Mouse (Mus musculus) skeletal muscle tissue, adult 2 months (tissue): Measurements from ENCODE around the gene Rbck1.
A peak's percentile ranks its signal among the peaks of the same experiment; 100 is the strongest.
"Not testable (repeated sequence)": the region's sequence is repeated elsewhere in the genome, so short reads cannot be mapped to it uniquely, and the experiment has no call there.

Source experiments
- DNase-seq: peaks from one replicate; pipeline ENCODE4 v3.0.0-alpha.2; 2012; ENCODE audit warnings: low read depth, low spot score

The Rbck1 gene

DNA sequence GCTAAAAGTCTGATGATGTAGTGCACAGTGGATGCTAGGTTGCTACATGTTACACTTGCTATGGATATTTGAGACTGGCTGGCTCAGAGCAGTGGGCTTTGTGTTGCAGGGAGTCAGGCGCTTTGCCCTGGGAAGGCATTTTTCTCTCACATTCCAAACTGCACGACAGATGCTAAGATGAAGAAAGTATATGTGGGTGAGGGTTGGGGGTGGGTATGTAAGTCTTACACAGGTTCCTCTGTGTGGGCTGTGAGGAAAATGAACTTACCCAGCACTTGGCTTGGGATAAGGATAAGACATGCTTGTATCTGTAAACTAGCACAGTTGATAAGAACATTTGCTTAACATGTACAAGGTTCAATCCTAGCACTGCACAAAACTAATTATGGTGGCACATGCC lies 29.6 kb downstream of the Rbck1 start:
- DNase-seq, result no peak

DNA sequence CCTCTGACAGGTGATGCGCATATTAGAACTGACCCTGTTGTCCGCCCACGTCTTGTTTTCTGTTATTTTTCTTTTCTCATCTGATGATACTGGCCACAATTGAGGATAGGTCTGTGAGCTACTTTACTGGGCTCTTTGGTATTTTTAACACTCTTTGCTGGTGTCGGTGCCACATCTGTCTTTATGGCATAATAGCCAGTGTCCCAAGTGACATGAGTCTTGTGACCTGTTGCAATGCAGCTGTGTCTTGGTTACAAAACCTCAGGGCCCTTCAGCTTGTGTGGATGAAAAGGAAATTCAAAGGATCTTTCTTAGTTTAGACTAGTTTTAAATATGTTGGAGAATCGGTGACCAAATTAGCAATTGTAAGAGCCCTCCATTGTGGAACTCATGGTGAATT lies 37.9 kb downstream of the Rbck1 start:
- no peak for DNase-seq

DNA sequence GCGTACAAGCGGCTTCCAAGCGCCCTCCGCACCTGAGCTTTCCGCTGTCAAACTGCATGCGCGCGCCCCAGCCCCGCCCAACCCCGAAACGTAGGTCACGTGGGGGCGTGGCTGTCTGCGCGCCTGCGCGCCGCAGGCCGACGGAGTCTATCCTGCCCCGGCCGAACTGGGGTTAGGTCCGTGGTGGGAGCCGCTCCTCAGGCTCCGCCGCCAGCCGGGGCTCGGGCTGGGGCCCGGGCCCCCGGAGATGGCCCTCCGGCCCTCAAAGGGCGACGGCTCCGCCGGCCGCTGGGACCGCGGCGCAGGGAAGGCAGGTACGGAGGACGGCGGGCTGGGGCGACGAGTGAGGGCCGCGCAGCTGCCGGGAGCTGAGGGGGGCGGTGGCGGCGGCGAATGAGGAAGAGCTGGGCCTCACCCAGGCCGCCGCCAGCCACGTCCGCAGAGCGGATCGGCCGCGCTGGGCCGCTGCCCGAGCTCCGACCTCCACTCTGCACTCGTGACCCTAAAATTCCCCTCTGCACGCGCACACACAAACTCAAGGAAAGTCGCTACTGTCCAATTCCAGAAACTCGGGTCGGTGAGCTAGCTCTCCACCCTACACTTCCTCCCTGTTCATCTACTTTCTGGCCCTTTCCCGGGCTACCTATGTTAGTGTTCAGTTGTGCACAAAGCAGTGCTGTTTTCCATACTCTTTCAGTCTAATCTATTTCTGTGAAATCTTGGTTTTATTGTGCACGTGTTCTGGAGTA lies 38.6 kb downstream of the Rbck1 start, which contains the start of gene Tbc1d20:
Gene Tbc1d20 (plus strand): TSS at position 102 of the 749 bp plus-strand sequence.
- DNase-seq, result peak; percentile 90

DNA sequence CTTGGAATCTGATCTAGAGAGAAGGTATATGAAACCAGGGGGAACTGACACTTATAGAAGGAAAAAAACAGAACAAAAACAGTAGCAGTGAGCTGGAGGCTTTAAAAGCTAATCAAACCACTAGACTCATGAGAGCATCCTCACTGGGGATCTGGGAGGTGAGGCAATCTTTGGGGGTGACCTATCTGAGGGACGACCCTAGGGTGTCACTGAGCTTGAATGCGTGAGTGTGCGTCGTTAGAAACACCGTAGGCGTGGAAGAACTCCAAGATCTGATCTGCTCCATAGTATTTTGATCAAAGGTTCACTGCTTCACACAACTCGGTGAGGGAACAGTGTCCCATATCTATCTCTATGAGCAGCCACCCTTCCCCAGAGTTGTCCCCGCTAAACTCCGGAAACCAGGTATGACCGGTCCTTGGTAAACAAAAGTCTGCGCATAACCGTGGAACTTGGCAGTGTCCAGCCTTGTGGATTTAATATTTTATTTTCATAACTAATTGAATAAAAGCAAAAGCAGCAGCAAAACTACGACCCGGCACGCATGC lies 39.2 kb downstream of the Rbck1 start:
- no peak for DNase-seq

DNA sequence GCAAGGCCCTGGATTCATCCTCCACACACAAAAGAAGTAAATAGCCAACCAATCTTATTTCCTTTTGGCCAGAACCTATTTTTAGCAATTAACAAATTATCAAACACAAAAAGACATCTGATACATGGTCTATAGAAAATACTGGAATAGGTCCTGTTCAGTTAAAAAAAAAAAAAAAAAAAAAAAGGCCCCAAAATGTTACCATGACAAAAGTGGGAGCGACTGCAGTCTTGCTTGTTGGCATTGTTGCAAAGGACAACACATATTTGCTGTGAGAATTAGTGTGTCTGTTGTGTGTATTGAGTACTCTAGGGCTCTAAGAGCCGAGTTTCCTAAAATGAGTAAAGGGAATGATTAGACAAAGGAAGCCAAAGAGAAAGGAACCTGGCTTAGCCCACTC lies 40.0 kb downstream of the Rbck1 start:
- DNase-seq, result no peak

DNA sequence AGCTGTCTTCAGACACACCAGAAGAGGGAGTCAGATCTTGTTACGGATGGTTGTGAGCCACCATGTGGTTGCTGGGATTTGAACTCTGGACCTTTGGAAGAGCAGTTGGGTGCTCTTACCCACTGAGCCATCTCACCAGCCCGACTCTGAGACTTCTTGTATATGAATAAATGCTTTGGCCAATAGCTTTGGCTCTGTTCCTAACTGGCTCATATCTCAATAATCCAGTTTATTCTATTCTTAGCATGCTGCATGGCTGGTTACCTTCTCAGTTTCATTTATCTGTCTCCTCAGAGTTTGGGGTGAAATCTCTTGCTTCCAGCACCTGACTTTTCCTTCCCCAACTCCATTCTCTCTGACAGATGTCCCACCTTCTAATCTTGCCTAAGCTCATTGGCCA lies 42.8 kb downstream of the Rbck1 start:
- not testable (repeated sequence) for DNase-seq

DNA sequence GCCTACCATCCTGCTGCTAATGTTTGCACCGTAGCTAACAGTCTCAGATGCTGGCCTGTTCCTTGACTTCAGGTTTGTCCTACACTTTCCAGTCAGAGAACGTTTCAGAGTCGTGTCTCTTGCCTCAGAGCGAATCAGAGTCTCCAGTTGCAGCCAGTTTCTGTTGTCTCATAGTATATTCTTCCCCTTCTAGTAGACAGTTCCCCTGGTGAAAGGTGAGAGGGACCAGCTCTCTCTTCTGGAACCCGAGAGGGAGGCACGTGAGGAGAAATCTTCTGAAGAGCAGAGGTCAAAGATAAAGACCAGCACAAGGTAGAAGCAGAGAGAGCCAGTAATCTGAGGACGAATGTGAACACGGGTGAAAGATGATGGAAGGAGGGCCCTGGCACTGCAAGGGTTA lies 44.4 kb downstream of the Rbck1 start:
- no peak for DNase-seq

DNA sequence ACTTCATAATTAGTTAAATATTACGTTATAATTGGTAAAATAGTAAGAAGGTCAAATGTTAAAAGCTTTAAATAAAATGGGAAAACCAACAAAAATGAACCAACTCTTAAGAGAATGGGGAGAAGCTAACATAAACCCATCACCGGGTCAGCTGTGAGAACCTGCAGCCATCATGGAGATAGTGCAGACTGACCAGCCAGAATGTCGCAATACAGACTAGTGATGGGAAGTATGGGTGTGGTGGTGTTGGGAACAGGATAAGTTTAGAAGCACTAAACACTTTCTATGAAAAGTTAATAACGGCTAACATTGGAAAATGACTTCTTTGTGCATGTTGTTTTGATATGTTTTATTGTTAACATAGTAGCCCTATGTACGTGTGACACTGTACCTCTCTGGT lies 44.9 kb downstream of the Rbck1 start:
- DNase-seq, result no peak

DNA sequence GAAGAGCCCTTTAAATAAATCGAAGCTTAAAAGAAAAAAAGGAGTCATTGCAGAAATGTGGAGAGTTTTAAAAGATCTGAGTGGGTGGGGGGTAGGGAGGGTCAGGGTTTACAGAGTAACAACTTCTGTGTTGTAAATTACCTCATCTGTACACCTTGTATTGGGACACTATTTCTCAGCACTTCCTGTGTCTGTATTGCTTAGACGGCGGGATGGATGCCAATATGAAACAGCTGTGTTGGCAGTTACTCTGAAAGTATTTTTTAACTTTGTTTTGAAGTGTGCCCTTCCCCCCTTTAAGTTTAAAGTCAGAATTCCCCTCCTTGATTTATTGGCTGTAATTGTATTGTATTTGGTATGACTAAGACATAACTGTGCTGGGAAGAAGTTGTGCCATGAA lies 51.0 kb downstream of the Rbck1 start:
- no peak for DNase-seq

DNA sequence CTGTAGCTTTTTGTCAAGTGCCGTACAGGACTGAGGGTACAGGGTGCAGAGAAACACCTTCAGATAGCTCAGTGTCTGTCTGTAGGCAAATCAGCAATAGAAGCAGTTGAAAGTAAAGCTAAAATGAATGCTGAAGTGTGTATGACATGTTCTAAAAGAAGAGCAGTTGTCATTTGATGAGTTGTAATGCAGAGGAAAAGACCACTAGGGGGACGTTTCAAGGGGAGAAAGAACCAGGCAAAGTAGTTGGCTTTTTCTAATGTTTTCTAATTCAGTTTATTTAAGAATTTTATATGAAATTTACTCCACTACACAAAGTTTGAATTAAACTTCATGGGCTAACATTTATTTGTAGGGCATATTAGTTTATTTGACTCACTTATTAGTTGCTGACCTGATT lies 58.8 kb downstream of the Rbck1 start:
- DNase-seq, result no peak
